Mouse (Mus musculus) thymus, adult 2 months (tissue): ENCODE data around the gene Ppm1h. TPM values are rescaled to one million over a fixed set of nuclear protein-coding genes. Genes with fewer than 3 reads are reported as not detected.
A peak's percentile ranks its signal among the peaks of the same experiment; 100 is the strongest.

Experiments used
- DNase-seq: peaks from one replicate; pipeline ENCODE4 v3.0.0; 2021
- H3K27ac ChIP-seq: fragments of 200-500 bp; 2 replicates; pipeline ENCODE4 v1.5.1; 2012; ENCODE audit warnings: low read length, control low read depth; ENCODE audit not compliant: control insufficient read depth, insufficient read depth
- H3K27me3 ChIP-seq: fragments of 200-500 bp; 2 replicates; pipeline ENCODE4 v1.6.1; 2012; ENCODE audit warnings: mild to moderate bottlenecking, low read length, moderate library complexity, mixed read lengths; ENCODE audit not compliant: control insufficient read depth, insufficient read depth
- H3K36me3 ChIP-seq: fragments of 200-500 bp; 2 replicates; pipeline ENCODE4 v1.6.1; 2012; ENCODE audit warnings: mild to moderate bottlenecking, low read length, moderate library complexity; ENCODE audit not compliant: control insufficient read depth, insufficient read depth
- H3K4me1 ChIP-seq: fragments of 200-500 bp; replicated peaks from 2 replicates; pipeline ENCODE4 v1.6.1; 2012; ENCODE audit warnings: low read length; ENCODE audit not compliant: control insufficient read depth, insufficient read depth
- H3K4me3 ChIP-seq: fragments of 200-500 bp; 2 replicates; pipeline ENCODE4 v1.5.1; 2012; ENCODE audit warnings: mild to moderate bottlenecking, low read length, control low read depth, moderate library complexity; ENCODE audit not compliant: control insufficient read depth, insufficient read depth
- CTCF ChIP-seq: fragments of 200-500 bp; IDR thresholded peaks from 2 replicates; pipeline ENCODE4 v1.5.1; 2012; ENCODE audit warnings: mild to moderate bottlenecking, control low read depth, low read length, moderate library complexity, borderline replicate concordance; ENCODE audit not compliant: control insufficient read depth, poor library complexity, insufficient read depth; ENCODE audit errors: extremely low read depth
- POLR2A ChIP-seq: fragments of 200-500 bp; IDR thresholded peaks from 2 replicates; pipeline ENCODE4 v1.6.1; 2012; ENCODE audit warnings: mild to moderate bottlenecking, low read length, control low read depth, moderate library complexity; ENCODE audit not compliant: control insufficient read depth, poor library complexity, insufficient read depth; ENCODE audit errors: extremely low read depth
- WGBS: fragments of 180-500 bp; shearing (Covaris S2); methylation state at CpG from one replicate; pipeline ENCODE4 v1.1.7; 2018; 5-methylcytosine and 5-hydroxymethylcytosine counted together
- polyA plus RNA-seq: library from polyadenylated mRNA; depleted of rRNA; stranded (reverse); fragments of >200 nt; gene quantifications from 2 replicates; pipeline ENCODE4 v1.2.3, GENCODE M21; 2012

Gene Ppm1h
- polyA plus RNA-seq, 1 experiment = 61.7 TPM

GRCm38 (mm10) chr10:122727228-122727627 is 48.7 kb downstream of the Ppm1h start:
- WGBS = 9% methylated on average over 4 of the region's 4 CpGs

GRCm38 (mm10) chr10:122728172-122728571 is 49.6 kb downstream of the Ppm1h start:
- Histone ChIP-seq H3K27me3 (no peaks in the 10 kb centered on the region), H3K36me3 (peaks cover 6% of the 10 kb centered on the region; the same call in 1 of the 2 replicates), H3K4me1 (peaks cover 10% of the 10 kb centered on the region), H3K27ac (no peak overlapping the region), H3K4me3 (no peak overlapping the region)
- DNase-seq = no peak
- no peak for TF ChIP-seq CTCF
- TF ChIP-seq POLR2A = no peak
- 63% methylated on average over 2 of the region's 2 CpGs for WGBS

More at GRCm38 (mm10) chr10:122727228-122727627, 48.7 kb downstream of the Ppm1h start:
- Histone ChIP-seq H3K27ac (no peak overlapping the region), H3K27me3 (no peaks in the 10 kb centered on the region), H3K4me1 (peaks cover 10% of the 10 kb centered on the region), H3K36me3 (no peaks in the 10 kb centered on the region; the same call in 1 of the 2 replicates), H3K4me3 (no peak overlapping the region)
- no peak for TF ChIP-seq POLR2A
- TF ChIP-seq CTCF = no peak
- no peak for DNase-seq

- 97% methylated on average over 3 of the region's 3 CpGs for WGBS
- Histone ChIP-seq H3K27ac (no peak overlapping the region), H3K36me3 (peaks cover 6% of the 10 kb centered on the region; the same call in 1 of the 2 replicates), H3K27me3 (no peaks in the 10 kb centered on the region), H3K4me3 (no peak overlapping the region), H3K4me1 (peaks cover 19% of the 10 kb centered on the region)
- DNase-seq = no peak
- TF ChIP-seq POLR2A (no peak), CTCF (no peak)
Measured at GRCm38 (mm10) chr10:122732146-122732545, 53.6 kb downstream of the Ppm1h start.

DNA sequence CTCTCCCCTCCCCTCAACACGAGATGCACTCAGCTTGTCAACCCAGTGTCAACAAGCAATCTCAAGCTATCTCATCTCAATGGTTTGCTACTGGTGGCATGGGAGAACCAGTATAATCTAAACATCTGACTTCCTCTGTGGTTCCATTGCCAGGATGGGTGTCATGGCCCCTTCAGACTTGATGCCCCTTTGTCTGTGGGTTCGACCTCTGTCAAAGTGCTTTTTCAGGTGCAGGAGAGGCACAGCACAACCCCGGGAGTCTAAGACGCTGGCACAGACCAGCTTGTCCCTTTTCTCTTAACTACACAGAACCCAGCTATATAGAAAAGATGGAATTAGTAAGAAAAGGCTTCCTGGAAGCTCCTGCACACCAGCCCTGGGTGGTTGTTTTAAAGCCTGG is 56.0 kb downstream of the Ppm1h start:
- Histone ChIP-seq H3K4me3 (no peak overlapping the region), H3K36me3 (peaks cover 6% of the 10 kb centered on the region; the same call in 1 of the 2 replicates), H3K27me3 (no peaks in the 10 kb centered on the region), H3K4me1 (peaks cover 36% of the 10 kb centered on the region), H3K27ac (no peak overlapping the region)
- DNase-seq = no peak
- TF ChIP-seq CTCF (no peak), POLR2A (no peak)
- WGBS = 37% methylated on average over 4 of the region's 4 CpGs

DNA sequence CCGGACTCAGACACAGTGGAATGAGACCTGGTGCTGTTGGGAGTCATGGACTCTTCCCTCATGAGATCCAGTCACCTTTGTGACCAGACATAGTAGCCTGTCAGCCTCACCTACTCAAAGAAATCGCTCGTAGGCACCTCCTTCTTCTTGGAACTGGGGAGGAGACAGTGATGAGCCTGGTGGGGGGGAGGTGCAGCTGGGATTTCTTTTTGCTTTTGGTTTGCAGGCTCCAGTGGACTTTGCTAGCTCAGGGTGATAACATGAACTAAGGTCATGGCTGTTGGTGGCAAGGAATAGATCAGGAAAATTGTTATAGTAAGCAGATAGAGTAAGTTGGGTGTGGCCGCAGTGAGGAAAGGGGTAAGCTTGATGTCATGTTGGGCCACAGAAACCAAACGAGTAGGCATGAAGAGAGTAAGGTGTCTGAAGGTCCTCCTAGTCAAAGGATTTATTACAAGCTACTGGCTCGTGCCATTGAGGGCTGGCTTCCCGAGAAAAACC is 56.8 kb downstream of the Ppm1h start:
- Histone ChIP-seq H3K4me3 (no peak overlapping the region), H3K4me1 (peaks cover 42% of the 10 kb centered on the region)

GRCm38 (mm10) chr10:122736835-122737234 is 58.3 kb downstream of the Ppm1h start:
- DNase-seq = no peak
- H3K4me3 ChIP-seq = no peak overlapping the region
- WGBS = 36% methylated on average over 4 of the region's 4 CpGs
- H3K4me1 ChIP-seq = peaks cover 53% of the 10 kb centered on the region
- H3K27ac ChIP-seq = peak overlapping the region; percentile 61; the same call in 1 of the 2 replicates
- no peak for TF ChIP-seq POLR2A
- H3K36me3 ChIP-seq = peaks cover 6% of the 10 kb centered on the region; the same call in 1 of the 2 replicates
- H3K27me3 ChIP-seq = no peaks in the 10 kb centered on the region

More for the DNA sequence above, 56.8 kb downstream of the Ppm1h start:
- DNase-seq = no peak
- peaks cover 6% of the 10 kb centered on the region; the same call in 1 of the 2 replicates for H3K36me3 ChIP-seq
- H3K27me3 ChIP-seq = no peaks in the 10 kb centered on the region
- 92% methylated on average over 7 of the region's 7 CpGs for WGBS
- H3K27ac ChIP-seq = no peak overlapping the region
- no peak for TF ChIP-seq CTCF
- no peak for TF ChIP-seq POLR2A

DNA sequence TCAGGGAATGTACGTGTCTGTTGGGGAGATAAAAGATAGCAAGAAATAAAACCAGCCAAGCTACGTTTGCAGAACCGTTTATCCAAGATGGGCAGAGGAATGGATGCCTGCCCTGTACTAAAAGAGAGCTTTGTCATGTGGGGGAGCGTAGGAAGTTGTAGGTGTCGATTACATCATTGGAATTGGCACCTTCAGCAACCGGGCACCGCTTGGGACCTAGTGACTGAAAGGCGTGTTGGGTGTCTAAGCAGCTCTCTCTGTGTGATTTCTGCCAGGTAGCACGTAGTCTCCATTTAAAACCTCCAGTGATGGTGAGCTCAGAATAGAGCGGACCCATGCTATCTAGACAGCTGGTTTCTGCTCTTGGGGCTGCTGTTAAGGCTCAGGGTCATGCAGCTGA is 60.0 kb downstream of the Ppm1h start:
- H3K27me3 ChIP-seq = no peaks in the 10 kb centered on the region
- H3K36me3 ChIP-seq = no peaks in the 10 kb centered on the region
- TF ChIP-seq CTCF = no peak
- 61% methylated on average over 10 of the region's 10 CpGs for WGBS
- DNase-seq = no peak
- peaks cover 63% of the 10 kb centered on the region for H3K4me1 ChIP-seq
- no peak overlapping the region for H3K4me3 ChIP-seq
- H3K27ac ChIP-seq = peak overlapping the region; percentile 98
